Mouse (Mus musculus) retina, adult 2 months (tissue): ENCODE measurements around the gene Pou2f2.
A peak's percentile ranks its signal among the peaks of the same experiment; 100 is the strongest.

Experiments
- DNase-seq: peaks from one replicate; pipeline ENCODE4 v3.0.0-alpha.2; 2012; ENCODE audit warnings: low read depth, low spot score

Gene Pou2f2

DNA sequence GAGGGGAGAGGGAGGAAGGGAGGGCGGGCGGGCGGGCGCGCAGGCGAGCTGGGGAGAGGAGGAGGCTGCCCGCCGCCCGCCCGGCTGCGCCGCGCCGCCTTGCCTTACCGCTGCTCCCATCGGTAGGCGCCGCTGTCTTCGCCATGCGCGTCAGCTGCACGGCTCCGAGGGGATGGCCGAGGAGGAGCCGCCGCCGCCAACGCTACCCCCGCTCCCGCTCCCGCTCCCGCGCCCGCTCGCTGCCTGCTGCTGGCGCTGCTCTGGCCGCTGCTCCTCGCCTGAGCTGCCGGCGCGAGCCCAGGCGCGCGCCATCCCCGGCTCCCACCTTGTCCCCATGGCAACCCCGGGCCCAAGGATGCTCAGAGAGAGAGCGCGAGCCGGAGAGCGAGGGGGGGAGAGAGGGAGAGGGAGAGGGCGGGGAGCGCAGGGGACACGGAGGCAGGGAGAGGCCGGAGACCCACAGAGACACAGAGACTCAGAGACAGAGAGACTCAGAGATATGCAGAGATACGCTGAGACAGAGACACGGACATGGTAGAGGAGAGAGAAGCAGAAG, at the start of gene Pou2f2:
Pou2f2 (minus strand) TSS at position 121 of the 556 bp plus-strand sequence.
- DNase-seq: no peak

GRCm38 (mm10) chr7:25227523-25228300, 48.2 kb upstream of the Pou2f2 start:
- DNase-seq: no peak

- no peak for DNase-seq
Measured at GRCm38 (mm10) chr7:25222275-25222967, 42.9 kb upstream of the Pou2f2 start.

DNA sequence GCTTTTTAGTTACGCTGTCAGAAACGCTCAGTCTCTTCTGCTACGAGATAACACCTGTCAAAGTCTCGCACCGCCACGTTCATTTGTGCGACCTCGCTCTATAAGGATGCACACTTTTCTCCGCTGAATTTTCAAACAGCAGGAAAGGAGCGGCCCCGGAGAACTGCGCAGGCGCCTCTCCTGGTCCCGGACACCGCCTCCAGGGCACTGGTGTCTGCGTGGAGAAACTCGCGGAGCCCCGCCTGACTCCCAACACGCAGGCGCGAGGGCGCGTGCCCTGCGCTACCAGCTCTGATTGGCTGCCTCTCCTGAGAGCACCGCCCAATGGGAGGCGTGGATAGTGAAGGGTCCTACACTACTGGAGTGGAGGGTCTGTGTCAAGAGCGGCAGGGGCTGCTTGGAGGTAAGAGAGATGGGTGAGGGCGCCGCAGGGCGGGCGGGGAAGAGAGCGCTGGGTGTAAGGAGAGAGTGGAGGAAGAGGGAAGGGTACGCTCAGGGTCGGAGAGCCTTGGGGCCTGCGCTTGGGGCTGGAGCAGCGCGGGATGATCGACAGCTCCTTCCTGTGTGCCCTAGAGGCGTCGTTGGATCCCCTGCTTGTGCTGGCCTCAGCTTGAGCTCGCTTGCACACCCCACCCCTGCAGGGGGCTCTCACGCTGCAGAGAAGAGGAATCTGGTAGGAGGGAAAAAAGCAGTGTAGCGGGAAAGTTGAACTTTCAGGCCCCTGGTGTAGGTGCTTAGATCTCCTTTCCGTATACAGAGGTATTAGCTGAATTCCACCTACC, 41.8 kb upstream of the Pou2f2 start, which contains the start of gene Zfp526:
Zfp526 (plus strand) TSS at position 324 of the 782 bp plus-strand sequence.
- DNase-seq: peak; percentile 88

DNA sequence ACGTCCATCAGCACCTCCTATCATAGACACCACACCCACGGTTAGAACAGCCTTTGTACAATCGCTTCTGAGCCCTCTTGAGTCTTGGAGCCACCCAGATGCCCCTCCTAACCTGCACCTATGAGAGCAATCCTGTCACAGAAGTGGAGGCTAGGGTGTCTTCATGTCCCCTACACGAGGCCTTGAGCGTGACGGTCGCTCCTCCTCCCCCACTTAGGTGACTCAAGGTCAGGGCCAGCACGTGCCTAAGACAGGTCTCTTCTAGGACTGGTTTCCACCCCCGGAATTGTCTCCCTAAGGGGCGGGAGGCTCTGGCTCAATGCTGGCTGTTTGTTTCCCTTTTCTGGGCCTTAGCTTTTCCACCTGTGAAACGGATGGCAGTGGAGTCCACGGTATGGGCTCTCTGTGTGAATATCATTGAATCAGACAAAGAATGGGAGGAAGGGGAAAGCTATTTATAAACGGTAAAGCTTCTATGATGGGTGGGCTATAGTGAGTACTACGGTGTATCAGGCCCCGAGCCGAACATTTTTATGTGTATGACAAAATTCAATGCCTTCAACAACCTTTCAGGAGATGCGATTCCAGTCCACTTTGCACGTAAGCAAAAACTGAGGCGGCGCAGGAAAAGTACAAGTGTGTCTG, 41.1 kb upstream of the Pou2f2 start, which contains the start of gene Dedd2:
Dedd2 (minus strand) TSS at position 159 of the 645 bp plus-strand sequence.
- no peak for DNase-seq

- DNase-seq: peak; percentile 94
Measured at GRCm38 (mm10) chr7:25219756-25220456, 40.4 kb upstream of the Pou2f2 start.

- DNase-seq: peak; percentile 45
Measured at GRCm38 (mm10) chr7:25219416-25219750, 39.9 kb upstream of the Pou2f2 start.

DNA sequence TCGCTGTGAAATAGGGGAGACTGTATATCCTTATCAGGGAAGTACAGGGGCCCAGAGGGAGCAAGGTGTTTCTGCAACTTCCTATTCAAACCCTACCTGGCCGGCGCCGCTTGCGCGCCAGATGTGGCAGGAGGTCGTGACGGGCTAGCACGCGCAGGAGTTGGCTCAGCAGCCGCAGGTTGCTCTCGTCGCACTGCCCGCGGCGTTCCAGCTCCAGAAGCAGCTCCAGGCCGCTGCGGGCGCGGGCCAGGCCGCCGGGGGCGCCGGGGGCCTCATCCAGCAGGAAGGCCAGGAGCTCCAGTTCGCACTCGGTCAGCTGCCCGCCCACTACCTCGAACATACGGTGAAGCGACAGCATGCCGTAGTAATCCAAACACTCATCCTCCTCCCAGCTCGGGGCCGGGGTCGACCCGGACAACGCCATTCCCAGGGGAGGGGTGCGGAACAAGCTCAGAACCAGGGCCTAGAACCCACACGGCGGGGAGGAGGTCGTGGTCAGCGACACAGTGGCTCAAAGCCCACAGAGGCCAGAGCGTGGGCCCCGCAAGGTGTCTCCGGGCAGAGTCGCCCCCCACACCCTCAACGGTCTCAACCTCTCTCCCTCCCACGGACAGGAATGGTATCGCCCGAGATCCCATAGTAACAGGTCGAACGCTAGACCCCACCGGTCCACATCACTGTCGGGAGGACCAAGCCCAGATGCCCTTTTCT, 39.3 kb upstream of the Pou2f2 start:
- no peak for DNase-seq

GRCm38 (mm10) chr7:25217653-25218395, 38.3 kb upstream of the Pou2f2 start:
- DNase-seq: no peak

GRCm38 (mm10) chr7:25214172-25214571, 34.6 kb upstream of the Pou2f2 start:
- DNase-seq: no peak

GRCm38 (mm10) chr7:25213099-25213498, 33.6 kb upstream of the Pou2f2 start:
- no peak for DNase-seq

GRCm38 (mm10) chr7:25210482-25210881, 31.0 kb upstream of the Pou2f2 start:
- DNase-seq: no peak

GRCm38 (mm10) chr7:25209161-25209622, 29.7 kb upstream of the Pou2f2 start:
- DNase-seq: no peak

GRCm38 (mm10) chr7:25206094-25206830, 26.7 kb upstream of the Pou2f2 start:
- no peak for DNase-seq

GRCm38 (mm10) chr7:25205355-25206093, 26.0 kb upstream of the Pou2f2 start:
- DNase-seq: no peak

DNA sequence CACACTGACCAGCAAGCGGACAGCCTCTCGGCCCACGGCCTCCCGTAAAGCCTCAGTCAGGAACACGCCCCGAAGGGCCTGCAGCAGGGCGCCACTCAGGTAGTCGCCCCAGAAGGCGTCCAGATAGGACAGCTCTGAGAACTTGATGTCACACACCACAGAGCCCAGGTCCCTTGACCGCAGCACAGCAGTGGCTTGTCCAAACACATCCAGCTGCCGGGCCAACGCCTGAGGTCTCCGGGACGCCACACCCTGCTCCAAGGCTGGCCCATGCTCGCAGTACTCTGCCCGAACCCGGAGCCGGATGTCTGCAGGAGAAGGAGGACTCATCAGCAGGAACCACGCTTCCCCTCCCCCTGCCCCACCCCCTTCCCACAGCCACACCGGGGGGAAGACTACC, 24.1 kb upstream of the Pou2f2 start:
- DNase-seq: no peak

DNA sequence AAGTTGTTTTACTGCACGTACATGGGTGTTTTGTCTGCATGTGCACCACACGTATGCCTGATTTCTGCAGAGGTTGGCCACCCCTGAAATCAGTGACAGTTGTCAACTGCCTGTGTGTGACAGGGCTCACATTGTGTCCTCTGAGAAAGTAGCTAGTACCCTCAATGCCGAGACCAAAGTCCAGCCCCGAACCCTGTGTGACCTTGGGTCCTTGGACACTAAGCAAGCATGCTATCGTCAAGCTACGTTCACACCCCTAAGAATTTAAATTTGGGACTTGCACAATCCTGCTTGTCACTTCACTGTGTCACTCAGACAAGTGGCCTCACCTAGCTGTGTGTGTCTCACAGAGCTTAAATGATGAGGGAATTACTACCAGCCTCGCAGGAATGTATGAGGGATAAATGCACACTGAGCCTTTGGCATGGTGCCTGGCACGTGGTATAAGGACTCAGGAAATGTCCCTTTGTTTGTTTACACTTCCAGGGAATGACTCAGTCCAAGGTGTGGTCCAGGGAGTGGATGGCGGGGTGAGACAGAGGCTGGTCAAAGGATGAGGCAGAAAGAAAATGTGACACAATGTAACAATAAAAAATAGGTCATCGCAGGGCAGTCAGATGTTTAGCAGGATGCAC, 18.0 kb upstream of the Pou2f2 start:
- no peak for DNase-seq
